Mouse (Mus musculus) liver, embryonic 14.5 days (tissue): Measurements from ENCODE around the gene Cbr3.

ENCODE experiments used
- CTCF ChIP-seq: IDR thresholded peaks from 2 replicates; pipeline ENCODE4 v1.5.1; 2016; ENCODE audit warnings: antibody characterized with exemption, low read depth, control low read depth
- EP300 ChIP-seq: IDR thresholded peaks from 2 replicates; pipeline ENCODE4 v1.6.1; 2016; ENCODE audit warnings: antibody characterized with exemption, low read depth

DNA sequence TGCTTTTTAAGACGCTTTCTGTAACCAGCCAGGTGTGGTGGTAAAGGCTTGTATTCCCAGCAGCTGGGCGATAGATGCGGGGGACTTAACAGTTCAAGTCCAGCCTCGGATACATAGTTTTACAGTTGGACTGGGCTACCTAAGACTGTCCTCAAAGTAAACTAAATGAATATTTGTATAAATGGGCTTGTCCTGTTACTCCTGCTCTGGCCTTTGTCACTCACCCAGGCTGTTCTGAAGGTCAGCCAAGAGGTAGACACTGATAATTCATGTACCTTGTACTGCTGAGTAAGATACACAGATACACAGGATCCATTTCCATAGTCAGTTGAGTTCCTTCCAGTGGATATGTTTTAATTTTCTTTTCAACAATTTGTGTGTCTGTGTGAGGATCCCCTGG lies 43.2 kb downstream of the Cbr3 start:
- TF ChIP-seq CTCF (no peak), EP300 (no peak)
